Mouse (Mus musculus): ENCODE measurements around the gene Ogdhl. TPM values are rescaled to one million over a fixed set of nuclear protein-coding genes. Genes with fewer than 3 reads are reported as not detected.
A peak's percentile ranks its signal among the peaks of the same experiment; 100 is the strongest.

Ogdhl gene
- polyA plus RNA-seq (2014; fragmentation: Nextera tagmentation; extraction: Ambion mirVana), result 17.6 and 18.8 TPM in 2 replicates

- no peaks in the 10 kb centered on the region for H3K36me3 ChIP-seq (ENCODE audit: control insufficient read depth, insufficient read depth, low read length)
- H3K27me3 ChIP-seq (ENCODE audit: control insufficient read depth, insufficient read depth, low read length), result no peaks in the 10 kb centered on the region
- WGBS, result 4% methylated on average over 50 of the region's 50 CpGs
- DNase-seq (ENCODE audit: low spot score) (peak; percentile 94), ATAC-seq (ENCODE audit: insufficient number of reproducible peaks, low FRiP score, low TSS enrichment, low read depth) (peak; percentile 82)
- no peak within 1 kb of the TSS for H3K27ac ChIP-seq (replicated peaks; ENCODE audit: low read depth, low read length)
- H3K9me3 ChIP-seq (ENCODE audit: control insufficient read depth, low read length), result no peaks in the 10 kb centered on the region
- H3K4me1 ChIP-seq (ENCODE audit: control insufficient read depth, insufficient read depth, low read length), result no peaks in the 10 kb centered on the region
- H3K4me3 ChIP-seq (ENCODE audit: low read depth, low read length), result peak within 1 kb of the TSS; percentile 67
- H3K4me2 ChIP-seq (ENCODE audit: low read depth, severe bottlenecking), result peak within 1 kb of the TSS; percentile 74
- H3K9ac ChIP-seq (ENCODE audit: low read length), result peak within 1 kb of the TSS; percentile 70
Measured at GRCm38 (mm10) chr14:32321732-32322685, at the start of gene Ogdhl. TSS of gene Ogdhl (plus strand) at chr14:32322019.

DNA sequence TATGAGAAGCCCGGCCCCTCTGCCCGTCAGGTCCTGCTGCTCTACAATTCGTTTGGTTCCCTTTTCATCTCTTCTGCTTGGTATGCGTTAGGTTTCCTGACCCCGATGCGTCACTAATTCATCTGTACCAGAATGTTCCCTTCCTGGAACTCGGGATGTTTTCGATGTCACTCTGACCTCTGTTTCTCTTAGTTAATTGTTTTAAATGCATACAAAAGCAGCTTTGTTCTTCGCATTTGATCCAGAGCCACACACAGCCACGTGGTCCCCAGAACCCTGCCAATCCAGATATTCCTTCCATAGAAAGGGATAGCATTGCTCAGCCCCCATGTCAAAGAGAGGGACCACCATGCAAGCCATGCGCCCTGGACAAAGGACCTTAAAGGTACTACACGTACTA lies 20.2 kb upstream of the Ogdhl start:
- Histone ChIP-seq H3K4me3 (ENCODE audit: low read depth, low read length) (no peak overlapping the region), H3K9me3 (ENCODE audit: control insufficient read depth, low read length) (no peaks in the 10 kb centered on the region), H3K4me2 (ENCODE audit: low read depth, severe bottlenecking) (no peak overlapping the region), H3K27me3 (ENCODE audit: control insufficient read depth, insufficient read depth, low read length) (no peaks in the 10 kb centered on the region), H3K9ac (ENCODE audit: low read length) (no peak overlapping the region), H3K4me1 (ENCODE audit: control insufficient read depth, insufficient read depth, low read length) (no peaks in the 10 kb centered on the region), H3K36me3 (ENCODE audit: control insufficient read depth, insufficient read depth, low read length) (no peaks in the 10 kb centered on the region), H3K27ac (replicated peaks; ENCODE audit: low read depth, low read length) (no peak overlapping the region)
- 87% methylated on average over 12 of the region's 12 CpGs for WGBS
- ATAC-seq (ENCODE audit: insufficient number of reproducible peaks, low FRiP score, low TSS enrichment, low read depth), result no peak
- no peak for DNase-seq (ENCODE audit: low spot score)

GRCm38 (mm10) chr14:32302423-32302822 lies 19.4 kb upstream of the Ogdhl start:
- Histone ChIP-seq H3K36me3 (ENCODE audit: control insufficient read depth, insufficient read depth, low read length) (no peaks in the 10 kb centered on the region), H3K4me3 (ENCODE audit: low read depth, low read length) (no peak overlapping the region), H3K4me2 (ENCODE audit: low read depth, severe bottlenecking) (no peak overlapping the region), H3K4me1 (ENCODE audit: control insufficient read depth, insufficient read depth, low read length) (no peaks in the 10 kb centered on the region), H3K27me3 (ENCODE audit: control insufficient read depth, insufficient read depth, low read length) (no peaks in the 10 kb centered on the region), H3K27ac (replicated peaks; ENCODE audit: low read depth, low read length) (no peak overlapping the region), H3K9ac (ENCODE audit: low read length) (no peak overlapping the region), H3K9me3 (ENCODE audit: control insufficient read depth, low read length) (no peaks in the 10 kb centered on the region)
- 78% methylated on average over 7 of the region's 7 CpGs for WGBS
- no peak for ATAC-seq (ENCODE audit: insufficient number of reproducible peaks, low FRiP score, low TSS enrichment, low read depth)
- DNase-seq (ENCODE audit: low spot score), result no peak

DNA sequence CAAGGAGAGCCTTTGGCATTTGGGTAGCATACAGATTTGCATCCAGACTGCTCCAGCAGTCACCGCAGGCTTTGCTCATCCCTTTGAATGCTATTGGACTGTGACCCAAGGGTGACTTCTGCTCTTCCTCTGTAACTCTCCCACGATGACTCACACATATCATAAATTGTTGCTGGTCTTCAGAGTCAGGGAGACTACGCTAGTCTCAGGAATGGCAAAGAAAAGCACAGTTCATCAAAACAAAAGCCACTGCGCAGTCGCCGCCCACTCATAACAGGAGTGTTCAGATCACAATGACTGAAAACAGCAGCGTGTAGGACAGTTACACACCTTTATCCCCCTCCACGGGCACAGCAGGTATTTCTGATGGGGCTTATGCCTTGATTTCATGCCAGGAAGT lies 16.9 kb upstream of the Ogdhl start:
- Histone ChIP-seq H3K9me3 (ENCODE audit: control insufficient read depth, low read length) (no peaks in the 10 kb centered on the region), H3K4me2 (ENCODE audit: low read depth, severe bottlenecking) (no peak overlapping the region), H3K27me3 (ENCODE audit: control insufficient read depth, insufficient read depth, low read length) (no peaks in the 10 kb centered on the region), H3K36me3 (ENCODE audit: control insufficient read depth, insufficient read depth, low read length) (0 out of 2 replicates have a peak, but pooled peaks cover 2% of the 10 kb centered on the region), H3K4me1 (ENCODE audit: control insufficient read depth, insufficient read depth, low read length) (no peaks in the 10 kb centered on the region), H3K4me3 (ENCODE audit: low read depth, low read length) (no peak overlapping the region), H3K27ac (replicated peaks; ENCODE audit: low read depth, low read length) (no peak overlapping the region), H3K9ac (ENCODE audit: low read length) (no peak overlapping the region)
- ATAC-seq (ENCODE audit: insufficient number of reproducible peaks, low FRiP score, low TSS enrichment, low read depth) (no peak), DNase-seq (ENCODE audit: low spot score) (no peak)
- WGBS, result 90% methylated on average over 8 of the region's 8 CpGs

GRCm38 (mm10) chr14:32309876-32310275 lies 11.9 kb upstream of the Ogdhl start:
- Histone ChIP-seq H3K4me2 (ENCODE audit: low read depth, severe bottlenecking) (no peak overlapping the region), H3K27me3 (ENCODE audit: control insufficient read depth, insufficient read depth, low read length) (no peaks in the 10 kb centered on the region), H3K27ac (replicated peaks; ENCODE audit: low read depth, low read length) (no peak overlapping the region), H3K4me1 (ENCODE audit: control insufficient read depth, insufficient read depth, low read length) (no peaks in the 10 kb centered on the region), H3K4me3 (ENCODE audit: low read depth, low read length) (no peak overlapping the region), H3K9me3 (ENCODE audit: control insufficient read depth, low read length) (no peaks in the 10 kb centered on the region), H3K9ac (ENCODE audit: low read length) (no peak overlapping the region), H3K36me3 (ENCODE audit: control insufficient read depth, insufficient read depth, low read length) (0 out of 2 replicates have a peak, but pooled peaks cover 2% of the 10 kb centered on the region)
- ATAC-seq (ENCODE audit: insufficient number of reproducible peaks, low FRiP score, low TSS enrichment, low read depth), result no peak
- DNase-seq (ENCODE audit: low spot score), result peak; percentile 68
- 40% methylated on average over 8 of the region's 8 CpGs for WGBS

- no peak overlapping the region for H3K27ac ChIP-seq (replicated peaks; ENCODE audit: low read depth, low read length)
- H3K4me2 ChIP-seq (ENCODE audit: low read depth, severe bottlenecking), result no peak overlapping the region
- no peaks in the 10 kb centered on the region for H3K9me3 ChIP-seq (ENCODE audit: control insufficient read depth, low read length)
- 0 out of 2 replicates have a peak, but pooled peaks cover 2% of the 10 kb centered on the region for H3K36me3 ChIP-seq (ENCODE audit: control insufficient read depth, insufficient read depth, low read length)
- H3K9ac ChIP-seq (ENCODE audit: low read length), result no peak overlapping the region
- DNase-seq (ENCODE audit: low spot score) (no peak), ATAC-seq (ENCODE audit: insufficient number of reproducible peaks, low FRiP score, low TSS enrichment, low read depth) (no peak)
- 88% methylated on average over 2 of the region's 2 CpGs for WGBS
- no peaks in the 10 kb centered on the region for H3K4me1 ChIP-seq (ENCODE audit: control insufficient read depth, insufficient read depth, low read length)
- no peaks in the 10 kb centered on the region for H3K27me3 ChIP-seq (ENCODE audit: control insufficient read depth, insufficient read depth, low read length)
- H3K4me3 ChIP-seq (ENCODE audit: low read depth, low read length), result no peak overlapping the region
Measured at GRCm38 (mm10) chr14:32311381-32312035, 10.3 kb upstream of the Ogdhl start.

- Histone ChIP-seq H3K36me3 (ENCODE audit: control insufficient read depth, insufficient read depth, low read length) (no peaks in the 10 kb centered on the region), H3K4me2 (ENCODE audit: low read depth, severe bottlenecking) (no peak overlapping the region), H3K27ac (replicated peaks; ENCODE audit: low read depth, low read length) (no peak overlapping the region), H3K27me3 (ENCODE audit: control insufficient read depth, insufficient read depth, low read length) (no peaks in the 10 kb centered on the region), H3K4me1 (ENCODE audit: control insufficient read depth, insufficient read depth, low read length) (no peaks in the 10 kb centered on the region), H3K4me3 (ENCODE audit: low read depth, low read length) (no peak overlapping the region), H3K9me3 (ENCODE audit: control insufficient read depth, low read length) (no peaks in the 10 kb centered on the region), H3K9ac (ENCODE audit: low read length) (no peak overlapping the region)
- WGBS, result 6% methylated on average over 4 of the region's 4 CpGs
- DNase-seq (ENCODE audit: low spot score), result peak; percentile 28
- no peak for ATAC-seq (ENCODE audit: insufficient number of reproducible peaks, low FRiP score, low TSS enrichment, low read depth)
Measured at GRCm38 (mm10) chr14:32317822-32318221, 4.0 kb upstream of the Ogdhl start.

GRCm38 (mm10) chr14:32323221-32323620 lies 1.4 kb downstream of the Ogdhl start:
- no peak overlapping the region for H3K9ac ChIP-seq (ENCODE audit: low read length)
- ATAC-seq (ENCODE audit: insufficient number of reproducible peaks, low FRiP score, low TSS enrichment, low read depth), result no peak
- no peaks in the 10 kb centered on the region for H3K36me3 ChIP-seq (ENCODE audit: control insufficient read depth, insufficient read depth, low read length)
- no peaks in the 10 kb centered on the region for H3K4me1 ChIP-seq (ENCODE audit: control insufficient read depth, insufficient read depth, low read length)
- H3K27me3 ChIP-seq (ENCODE audit: control insufficient read depth, insufficient read depth, low read length), result no peaks in the 10 kb centered on the region
- DNase-seq (ENCODE audit: low spot score), result no peak
- H3K9me3 ChIP-seq (ENCODE audit: control insufficient read depth, low read length), result no peaks in the 10 kb centered on the region
- H3K4me2 ChIP-seq (ENCODE audit: low read depth, severe bottlenecking), result no peak overlapping the region
- H3K27ac ChIP-seq (replicated peaks; ENCODE audit: low read depth, low read length), result no peak overlapping the region
- H3K4me3 ChIP-seq (ENCODE audit: low read depth, low read length), result no peak overlapping the region
- WGBS, result 94% methylated on average over 5 of the region's 5 CpGs
